Mouse (Mus musculus) adrenal gland, adult 2 months (tissue): ENCODE measurements around the gene Bmp2k. TPM values are rescaled to one million over a fixed set of nuclear protein-coding genes. Genes with fewer than 3 reads are reported as not detected.
"Not testable (repeated sequence)": the region's sequence is repeated elsewhere in the genome, so short reads cannot be mapped to it uniquely, and the experiment has no call there.

Experiments used
- DNase-seq: peaks from one replicate; pipeline ENCODE4 v3.0.0; 2021
- polyA plus RNA-seq: library from polyadenylated mRNA; depleted of rRNA; stranded (reverse); fragments of >200 nt; gene quantifications from 2 replicates; pipeline ENCODE4 v1.2.3, GENCODE M21; 2012
- total RNA-seq, 2 experiments: library from RNA; stranded (reverse); gene quantifications; 2 replicates each; pipeline ENCODE4 v1.2.3; 2021

The Bmp2k gene
- total and polyA plus RNA-seq, 3 experiments, result 10.6 to 38.8 (median 26.0) TPM

- no peak for DNase-seq
Measured at GRCm38 (mm10) chr5:97002336-97002735, 4.8 kb downstream of the Bmp2k start.

GRCm38 (mm10) chr5:97002937-97003336, 5.4 kb downstream of the Bmp2k start:
- no peak for DNase-seq

GRCm38 (mm10) chr5:97004178-97005030, 6.9 kb downstream of the Bmp2k start:
- DNase-seq, result no peak

- no peak for DNase-seq
Measured at GRCm38 (mm10) chr5:97005891-97006290, 8.4 kb downstream of the Bmp2k start.

- DNase-seq, result no peak
Measured at GRCm38 (mm10) chr5:97006929-97007328, 9.4 kb downstream of the Bmp2k start.

- no peak for DNase-seq
Measured at GRCm38 (mm10) chr5:97007496-97007895, 10.0 kb downstream of the Bmp2k start.

GRCm38 (mm10) chr5:97009140-97009539, 11.7 kb downstream of the Bmp2k start:
- not testable (repeated sequence) for DNase-seq

- no peak for DNase-seq
Measured at GRCm38 (mm10) chr5:97009601-97010335, 12.3 kb downstream of the Bmp2k start.

GRCm38 (mm10) chr5:97015781-97016508, 18.5 kb downstream of the Bmp2k start:
- DNase-seq, result peak; percentile 52

- DNase-seq, result no peak
Measured at GRCm38 (mm10) chr5:97016842-97017577, 19.5 kb downstream of the Bmp2k start.

- peak; percentile 30 for DNase-seq
Measured at GRCm38 (mm10) chr5:97022305-97023278, 25.1 kb downstream of the Bmp2k start.

- DNase-seq, result peak; percentile 86
Measured at GRCm38 (mm10) chr5:97024834-97025233, 27.3 kb downstream of the Bmp2k start.

- peak; percentile 24 for DNase-seq
Measured at GRCm38 (mm10) chr5:97025650-97026049, 28.2 kb downstream of the Bmp2k start.

- DNase-seq, result no peak
Measured at GRCm38 (mm10) chr5:97028004-97028403, 30.5 kb downstream of the Bmp2k start.

- DNase-seq, result not testable (repeated sequence)
Measured at GRCm38 (mm10) chr5:97028840-97029239, 31.4 kb downstream of the Bmp2k start.

GRCm38 (mm10) chr5:97031771-97032170, 34.3 kb downstream of the Bmp2k start:
- no peak for DNase-seq

GRCm38 (mm10) chr5:97045260-97045659, 47.8 kb downstream of the Bmp2k start:
- no peak for DNase-seq

GRCm38 (mm10) chr5:97046680-97047079, 49.2 kb downstream of the Bmp2k start:
- no peak for DNase-seq

GRCm38 (mm10) chr5:97048905-97049304, 51.4 kb downstream of the Bmp2k start:
- no peak for DNase-seq

GRCm38 (mm10) chr5:97054166-97054565, 56.7 kb downstream of the Bmp2k start:
- DNase-seq, result no peak
